Mouse (Mus musculus) layer of hippocampus, postnatal 10 days (tissue): Measurements from ENCODE around the gene Aig1. TPM values are rescaled to one million over a fixed set of nuclear protein-coding genes. Genes with fewer than 3 reads are reported as not detected.

Source experiments
- DNase-seq, 2 experiments: peaks; one replicate each; pipeline ENCODE4 v3.0.0; 2021; ENCODE audit warnings: low spot score in 2 of 2
- total RNA-seq, 2 experiments: library from RNA; stranded (reverse); gene quantifications; 2 replicates each; pipeline ENCODE4 v1.2.3; 2021

Gene Aig1
- total RNA-seq, 2 experiments from 2014 or later = 68.0 to 68.7 TPM

GRCm38 (mm10) chr10:13653739-13654462, 214.9 kb downstream of the Aig1 start:
- DNase-seq = no peak

DNA sequence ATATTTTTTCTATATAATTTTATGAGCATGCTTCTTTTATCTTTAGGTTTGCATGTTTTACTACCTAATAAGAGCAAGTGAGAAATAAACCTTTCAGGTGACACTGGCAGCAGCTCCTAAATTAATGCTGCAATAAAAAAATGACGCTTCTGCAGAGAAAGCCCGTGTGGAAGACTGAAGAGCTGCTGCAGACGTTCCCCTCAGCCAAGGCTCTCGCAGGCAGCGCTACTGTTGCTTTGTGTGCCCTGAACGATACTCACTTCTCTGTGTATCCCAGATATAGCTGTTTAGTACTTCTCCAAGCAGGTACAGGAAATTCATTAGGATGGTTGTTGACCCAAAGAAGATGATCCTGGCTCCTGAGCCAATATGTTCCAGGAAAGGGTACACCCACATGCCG, 215.5 kb downstream of the Aig1 start:
- DNase-seq = no peak

DNA sequence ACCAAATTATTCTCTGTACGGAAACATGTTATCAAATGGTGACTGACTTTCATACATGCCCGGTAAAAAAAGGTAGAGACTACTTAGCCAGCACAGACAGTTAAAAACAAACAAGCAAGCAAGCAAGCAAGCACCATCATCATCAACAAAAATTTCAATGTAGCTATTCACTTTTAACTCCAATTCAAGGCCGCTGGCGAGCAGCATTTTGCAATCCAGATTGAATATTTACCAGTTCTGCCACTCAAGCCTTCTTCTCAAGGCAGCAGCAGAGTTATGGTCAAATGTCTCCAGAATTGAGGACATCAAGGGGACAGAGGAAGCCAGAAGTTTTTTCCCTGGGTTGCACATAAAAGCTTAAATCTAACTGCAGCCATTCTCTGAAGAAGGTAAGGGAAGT, 216.7 kb downstream of the Aig1 start:
- no peak for DNase-seq

GRCm38 (mm10) chr10:13641750-13642149, 227.0 kb downstream of the Aig1 start:
- DNase-seq = no peak

DNA sequence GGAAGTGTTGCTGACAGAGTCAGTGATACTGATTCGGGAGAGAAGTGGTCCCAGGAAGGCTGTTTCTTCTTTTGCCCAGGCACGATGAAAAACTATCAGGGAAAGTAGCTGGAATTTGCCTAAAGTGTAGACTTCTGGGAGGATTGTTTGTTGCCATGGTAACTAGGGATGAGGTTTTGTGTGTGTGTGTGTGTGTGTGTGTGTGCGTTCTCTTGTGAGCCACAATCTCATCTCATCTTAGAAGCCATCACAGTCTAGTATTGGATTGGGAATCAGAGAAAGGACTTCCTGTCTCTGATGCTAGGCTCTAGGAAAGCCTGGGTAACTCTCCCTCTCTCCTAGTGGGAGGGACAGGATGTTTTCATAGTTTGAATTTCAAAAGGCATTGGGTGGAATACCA, 237.0 kb downstream of the Aig1 start:
- no peak for DNase-seq

GRCm38 (mm10) chr10:13623735-13624134, 245.0 kb downstream of the Aig1 start:
- no peak for DNase-seq

DNA sequence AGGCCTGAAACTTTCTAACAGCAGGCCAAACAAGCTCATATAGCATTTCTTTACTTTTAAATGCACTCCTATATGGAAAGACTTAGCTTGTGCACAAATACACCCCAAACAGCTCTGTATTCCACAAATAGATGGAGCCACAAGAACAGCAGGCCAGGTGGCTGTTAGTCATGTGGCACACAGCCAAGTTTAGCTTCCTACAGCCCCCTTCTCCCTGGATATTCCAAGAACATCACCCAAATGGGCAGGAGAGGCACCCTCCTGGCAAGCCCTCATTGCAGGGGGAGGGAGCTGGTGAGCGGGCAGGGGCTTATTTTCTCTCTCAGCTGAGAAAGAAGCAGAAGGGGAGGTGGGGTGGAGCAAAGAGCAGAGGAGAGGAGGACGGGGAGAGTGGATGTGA, 267.9 kb downstream of the Aig1 start:
- no peak for DNase-seq

GRCm38 (mm10) chr10:13597491-13597890, 271.3 kb downstream of the Aig1 start:
- no peak for DNase-seq

Other genes starting within 250 kb of the Aig1 start
- gene Hivep2, start 97.1 kb upstream of the Aig1 start, total RNA-seq = 100 to 1,000 TPM; 215 to 228 TPM